Mouse (Mus musculus) natural killer cell, adult 2 months (primary cell): ENCODE data around the gene Cyp1b1.

Experiments used
- DNase-seq, 2 experiments: peaks; one replicate each; pipeline ENCODE4 v3.0.0; 2022; ENCODE audit warnings: low spot score in 2 of 2

The Cyp1b1 gene

DNA sequence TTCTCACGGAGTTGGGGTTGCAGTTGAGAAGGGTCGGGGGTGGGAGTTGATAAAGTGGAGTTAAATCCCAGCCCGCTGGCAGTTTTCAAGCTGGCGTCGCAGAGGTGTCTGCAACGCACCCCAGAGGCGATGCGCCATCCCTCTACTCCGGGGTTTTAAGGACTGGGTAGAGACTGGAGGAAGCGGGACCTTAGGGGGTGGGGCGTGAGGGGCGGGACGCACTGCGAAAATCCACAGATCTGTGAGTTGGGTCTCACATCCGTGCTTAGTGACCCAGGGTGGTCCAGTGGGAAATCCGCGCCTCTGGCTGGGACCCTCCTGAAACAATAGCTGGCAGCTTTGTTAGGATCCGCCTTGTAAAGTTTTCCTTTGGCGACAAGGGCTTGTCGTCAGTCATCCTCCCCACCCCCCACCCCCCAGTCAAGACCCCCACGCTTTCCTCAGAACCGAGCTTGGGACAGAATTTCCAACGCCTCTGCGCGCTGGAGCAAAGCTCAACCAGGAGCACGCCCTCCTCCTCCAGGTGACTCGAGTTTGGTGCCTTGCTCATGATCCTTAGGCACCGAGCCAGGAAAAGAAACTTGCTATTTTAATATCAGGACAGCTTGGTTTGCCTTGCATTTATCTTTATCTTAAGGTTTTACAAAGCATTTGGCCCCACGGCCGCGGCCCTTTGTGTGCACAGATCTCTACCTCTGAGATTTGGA lies at the start of gene Cyp1b1:
Gene Cyp1b1, minus strand, starts transcription at position 131 of the 707 bp plus-strand sequence.
- DNase-seq, result no peak

DNA sequence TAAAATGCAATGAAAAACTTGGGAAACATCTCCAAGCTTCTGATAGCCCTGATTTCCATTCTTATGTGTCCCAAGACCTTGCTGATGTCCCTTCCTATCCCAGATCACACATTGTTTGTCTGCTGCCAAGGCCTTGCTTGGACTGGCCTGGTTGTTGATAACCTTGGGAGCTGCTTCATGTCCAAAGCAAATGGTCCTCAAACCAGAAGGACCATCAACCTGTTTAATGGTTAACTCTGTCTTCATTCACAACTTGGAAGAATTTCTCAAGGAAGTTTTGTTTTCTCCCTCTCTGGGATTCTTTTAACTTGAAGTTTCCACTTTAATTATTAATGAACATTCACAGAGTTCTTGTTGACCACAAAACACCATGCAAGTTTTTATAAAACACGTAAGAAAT lies 47.0 kb upstream of the Cyp1b1 start:
- no peak for DNase-seq

DNA sequence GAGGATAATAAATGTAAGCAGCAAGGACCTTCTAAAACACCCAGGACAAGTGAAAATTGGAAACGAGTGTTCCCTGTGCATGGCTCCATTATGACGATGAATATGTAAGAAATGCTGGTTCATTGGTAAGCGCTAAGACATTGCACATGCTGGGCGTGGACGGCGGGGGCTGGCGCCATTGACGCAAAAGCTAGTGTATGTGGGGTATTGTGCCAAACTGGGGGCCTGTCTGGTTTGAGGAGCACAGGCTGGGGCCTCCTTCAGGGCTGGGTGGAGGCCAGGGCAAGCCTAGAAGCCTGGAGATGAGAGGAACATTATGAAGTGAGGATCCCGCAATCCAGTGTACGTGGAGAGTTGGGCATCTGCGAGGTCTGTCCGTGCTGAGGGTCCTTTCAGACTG lies 39.0 kb upstream of the Cyp1b1 start:
- no peak for DNase-seq

DNA sequence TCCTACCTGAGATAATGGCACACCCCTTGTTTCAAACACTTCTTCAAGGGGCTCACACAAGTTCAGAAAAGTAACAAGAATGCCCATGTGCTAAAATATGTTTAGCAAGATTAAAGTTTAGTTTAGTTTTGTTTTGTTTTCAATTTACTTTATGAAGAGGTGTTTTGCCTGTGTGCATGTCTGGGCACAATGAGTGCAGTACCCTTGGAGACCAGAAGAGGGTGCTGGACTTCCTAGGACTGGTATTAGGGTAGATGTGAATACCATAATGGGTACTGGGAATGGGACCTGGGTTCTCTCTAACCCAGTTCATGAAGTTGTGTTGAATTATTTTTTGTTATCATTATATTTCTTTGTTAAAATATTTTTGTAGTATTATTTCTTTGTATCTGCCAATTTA lies 38.0 kb upstream of the Cyp1b1 start:
- no peak for DNase-seq

DNA sequence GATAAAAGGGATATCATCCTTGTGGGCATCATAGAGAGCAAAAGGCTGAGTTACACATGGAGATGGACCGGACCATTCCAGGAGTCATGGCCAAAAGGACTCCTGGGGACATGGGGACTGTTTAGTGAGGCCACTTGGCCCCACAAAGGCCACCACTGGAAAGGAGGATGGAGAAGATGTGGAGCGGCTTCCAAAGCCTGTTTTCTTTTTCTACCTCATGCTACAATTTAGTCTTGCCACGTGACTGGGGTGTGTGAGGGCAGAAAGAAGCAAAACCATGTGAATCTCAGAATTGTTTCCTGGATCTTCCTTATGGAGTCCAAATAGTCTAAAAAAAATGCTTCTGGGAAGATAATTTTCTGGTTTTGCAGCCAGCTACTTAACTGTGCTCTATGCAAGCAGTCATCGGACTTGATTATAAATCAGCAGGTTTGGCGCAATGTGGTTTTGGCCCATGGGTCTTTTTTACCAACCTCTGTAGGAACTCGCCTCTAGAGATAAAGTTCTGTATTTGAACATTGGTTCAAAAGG lies 36.9 kb upstream of the Cyp1b1 start:
- no peak for DNase-seq

DNA sequence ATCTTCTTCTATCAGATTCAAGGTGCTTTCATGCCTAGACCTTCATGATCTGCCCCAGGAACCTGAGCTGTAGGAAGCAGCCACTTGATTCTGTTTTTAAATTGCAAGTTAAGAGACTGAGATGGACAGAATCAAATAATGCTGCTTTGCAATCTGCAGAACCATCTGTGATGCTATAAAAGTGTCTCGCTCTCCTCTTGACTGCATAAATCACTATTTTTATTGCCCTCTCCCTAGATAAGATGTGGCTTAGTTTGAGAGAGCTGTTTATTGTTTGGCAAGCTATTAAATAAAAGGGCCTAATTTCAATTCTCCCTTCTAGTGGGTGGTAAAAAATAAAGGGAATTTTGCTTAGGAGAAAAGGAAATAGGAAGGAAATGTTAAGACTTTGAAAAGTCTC lies 34.8 kb upstream of the Cyp1b1 start:
- no peak for DNase-seq

DNA sequence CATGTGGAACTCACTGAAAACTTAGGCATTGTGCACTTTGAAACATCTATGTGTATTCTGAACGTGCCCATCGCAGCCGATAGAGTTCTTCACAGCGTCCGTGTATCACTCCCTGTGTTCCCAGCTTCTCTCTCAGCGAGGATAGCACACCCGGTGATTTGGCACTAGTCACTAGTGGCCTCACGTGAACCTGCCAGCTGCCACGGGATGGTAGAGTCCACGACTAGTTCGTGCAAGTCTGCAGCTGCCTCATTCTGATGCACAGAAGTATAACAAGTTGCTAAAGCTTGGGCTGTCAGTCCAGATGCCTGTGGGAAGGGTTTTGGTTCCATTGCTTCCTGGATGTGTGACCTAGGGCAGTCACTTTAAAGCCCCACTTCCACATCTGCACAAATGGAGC lies 32.1 kb upstream of the Cyp1b1 start:
- no peak for DNase-seq

DNA sequence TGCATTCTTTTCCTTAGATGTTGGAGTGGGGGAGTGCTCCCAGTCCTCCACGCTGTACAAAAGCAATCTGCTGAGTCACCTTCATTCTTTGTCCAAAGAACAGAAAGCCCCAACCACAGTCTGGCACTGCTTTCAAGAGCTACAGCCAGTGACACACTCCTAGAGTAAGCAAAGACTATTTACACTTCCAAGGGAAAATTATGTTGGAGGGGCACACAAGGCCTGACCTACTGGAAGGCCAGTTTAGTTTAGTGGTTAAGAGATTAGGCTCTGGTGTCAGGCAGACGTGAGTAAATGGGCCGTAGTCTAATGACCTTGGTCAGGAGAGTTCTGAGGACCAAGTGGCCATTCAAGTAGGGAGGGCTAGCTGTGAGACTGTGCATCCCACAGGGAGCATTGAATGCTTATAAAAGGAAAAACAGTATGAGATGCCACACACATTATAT lies 31.3 kb upstream of the Cyp1b1 start:
- no peak for DNase-seq

DNA sequence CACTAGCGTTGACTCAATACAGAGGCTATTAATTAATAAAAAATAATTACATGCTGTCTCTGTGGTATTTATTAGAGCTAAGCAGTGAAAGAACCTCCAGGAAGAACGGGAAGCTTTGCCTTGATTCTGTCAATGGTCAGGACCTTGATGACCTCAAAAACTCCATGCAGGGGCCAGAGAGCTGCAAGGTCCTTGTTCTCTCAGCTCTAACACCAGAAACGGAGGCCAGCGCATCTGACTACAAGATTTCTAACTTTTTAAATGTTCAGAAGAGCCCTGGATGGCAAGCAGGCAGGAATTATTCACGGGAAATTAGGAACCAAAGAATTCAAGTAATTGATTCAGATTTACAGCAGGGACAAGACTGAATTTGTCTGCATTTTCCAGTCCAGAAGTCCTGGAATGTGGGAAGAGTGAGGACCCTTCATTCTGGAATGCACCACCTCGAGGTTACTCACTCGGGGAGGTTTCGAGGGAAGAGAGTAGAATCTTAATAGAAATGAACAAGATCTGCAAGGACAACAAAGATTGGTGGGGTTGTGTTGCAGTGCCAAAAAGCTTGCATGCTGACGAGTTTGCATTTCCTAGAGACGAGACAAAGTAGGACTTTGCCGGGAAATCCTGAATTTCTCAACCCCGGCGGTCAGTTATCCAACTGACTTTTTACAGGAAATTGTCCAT lies 30.3 kb upstream of the Cyp1b1 start:
- DNase-seq, result no peak

DNA sequence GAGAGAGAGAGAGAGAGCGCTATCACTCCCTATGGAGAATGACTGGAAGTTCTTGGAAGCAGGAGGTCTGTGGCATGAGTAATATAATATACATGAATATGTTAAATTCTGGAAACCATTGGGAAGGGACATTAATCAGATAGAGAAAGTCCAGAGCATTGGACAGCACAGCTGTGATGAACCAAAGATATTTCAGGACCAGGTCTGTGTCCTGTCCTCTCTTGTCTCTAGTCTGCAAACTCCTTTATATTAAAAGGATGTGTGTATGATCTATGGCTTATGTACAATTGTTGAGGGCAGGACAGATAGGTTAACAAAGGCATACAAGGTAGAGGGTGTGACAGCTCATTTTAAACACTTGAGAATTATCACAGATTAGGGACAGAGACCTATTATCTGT lies 28.6 kb upstream of the Cyp1b1 start:
- DNase-seq, result no peak

DNA sequence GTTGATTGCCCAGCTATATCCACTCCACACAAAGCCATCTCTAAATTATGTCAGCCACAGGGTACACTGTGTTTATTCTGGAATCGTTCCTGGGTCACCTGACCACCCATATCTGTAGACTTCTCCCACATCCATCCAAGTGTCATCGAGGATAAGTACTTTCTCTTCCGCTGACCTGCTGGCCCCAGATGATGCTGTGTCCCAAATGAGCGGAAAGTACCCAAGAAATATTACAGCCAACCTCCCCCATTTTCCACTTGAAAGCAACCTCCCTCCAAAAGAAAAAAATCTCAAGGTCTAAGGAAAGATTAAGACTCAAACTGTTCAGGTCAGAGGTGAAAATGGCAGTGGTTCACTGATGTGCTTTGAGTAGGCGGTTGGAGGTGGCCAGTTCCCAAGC lies 27.8 kb upstream of the Cyp1b1 start:
- DNase-seq, result no peak

DNA sequence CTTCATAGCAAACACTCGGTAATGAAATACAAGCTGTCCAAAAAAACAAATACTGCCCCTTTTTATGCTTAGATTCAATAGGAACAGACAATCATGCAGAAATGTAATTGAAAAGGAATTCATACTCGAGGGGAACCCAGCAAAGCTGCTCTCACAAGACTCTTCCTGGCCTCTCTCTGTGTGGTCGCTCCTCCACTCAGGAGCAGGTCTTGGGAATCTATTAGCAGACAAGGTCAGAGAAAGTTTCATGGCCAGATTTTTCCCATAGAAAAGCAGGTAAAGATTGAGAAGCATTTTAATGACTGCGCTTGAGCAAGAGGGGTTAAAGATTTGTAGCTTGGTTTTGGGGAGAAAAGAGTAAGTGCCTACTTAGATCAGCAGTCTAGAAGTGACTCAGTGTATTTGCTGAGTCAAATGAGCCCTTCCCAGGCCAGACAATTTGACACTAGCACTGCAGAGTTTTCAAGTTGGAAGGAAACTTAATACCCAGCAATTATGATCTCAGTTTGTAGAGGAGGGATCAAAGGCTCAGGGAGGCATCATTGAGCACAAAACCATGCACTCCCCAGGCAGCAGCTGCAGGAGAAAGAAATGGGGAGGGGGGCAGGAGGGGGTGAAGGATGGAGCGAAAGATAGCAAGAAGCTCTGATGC lies 24.1 kb upstream of the Cyp1b1 start:
- no peak for DNase-seq

DNA sequence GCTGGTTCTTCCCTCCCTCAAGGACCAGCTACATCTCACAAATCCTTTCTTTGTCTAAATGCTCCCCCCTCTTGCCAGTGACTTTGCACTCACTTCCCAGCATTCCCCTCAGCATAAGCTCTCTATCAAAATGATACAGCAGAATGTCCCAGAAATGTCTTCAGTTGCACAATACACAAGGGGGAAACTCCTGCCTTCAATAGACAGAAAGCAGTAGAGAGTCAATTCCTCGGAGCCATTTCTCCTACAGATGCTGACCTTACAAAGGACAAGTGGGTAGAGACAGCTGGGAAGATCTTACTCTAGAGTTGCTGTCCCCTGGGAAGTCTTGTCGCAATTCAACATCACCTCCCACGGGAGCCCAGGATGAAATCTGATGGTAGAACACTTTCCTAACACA lies 22.7 kb upstream of the Cyp1b1 start:
- DNase-seq, result no peak

DNA sequence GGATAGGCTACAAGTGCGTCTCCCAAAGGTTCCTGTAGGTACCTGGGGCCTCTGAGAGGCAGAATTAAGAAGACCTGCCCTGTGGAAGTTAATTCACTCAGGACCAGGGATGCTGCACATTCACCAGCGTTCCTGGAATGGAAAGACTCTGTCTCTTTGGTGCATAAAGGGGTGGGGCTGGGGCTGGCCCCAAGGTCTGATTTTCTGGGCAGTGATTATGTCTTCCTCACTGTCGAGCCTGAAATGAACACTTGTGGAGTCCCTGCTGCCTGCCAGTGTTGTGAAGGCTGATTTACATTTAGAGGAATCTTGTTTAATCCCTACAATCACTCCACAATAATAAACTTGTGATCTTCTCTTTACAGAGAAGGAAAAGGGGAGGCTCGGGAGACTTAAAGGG lies 18.2 kb upstream of the Cyp1b1 start:
- no peak for DNase-seq

DNA sequence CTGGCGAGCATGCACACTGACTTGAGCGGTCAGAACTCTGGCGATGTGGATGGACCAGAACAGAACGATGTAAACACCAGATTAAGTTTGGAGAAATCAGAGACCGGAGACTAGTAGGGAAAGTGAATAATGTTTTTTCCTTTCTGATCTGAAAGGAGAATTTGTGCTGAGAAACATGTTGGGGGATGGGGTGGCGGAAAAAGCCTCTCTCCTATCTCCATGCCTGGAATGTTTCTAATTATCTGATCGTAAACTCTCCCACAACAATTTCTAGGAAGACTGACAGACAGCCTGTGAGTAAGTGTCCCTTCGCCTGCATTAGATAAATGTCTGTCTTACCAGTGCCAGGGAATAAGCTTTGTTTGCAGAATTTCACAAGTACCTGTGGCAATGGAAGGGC lies 16.1 kb upstream of the Cyp1b1 start:
- DNase-seq, result no peak

DNA sequence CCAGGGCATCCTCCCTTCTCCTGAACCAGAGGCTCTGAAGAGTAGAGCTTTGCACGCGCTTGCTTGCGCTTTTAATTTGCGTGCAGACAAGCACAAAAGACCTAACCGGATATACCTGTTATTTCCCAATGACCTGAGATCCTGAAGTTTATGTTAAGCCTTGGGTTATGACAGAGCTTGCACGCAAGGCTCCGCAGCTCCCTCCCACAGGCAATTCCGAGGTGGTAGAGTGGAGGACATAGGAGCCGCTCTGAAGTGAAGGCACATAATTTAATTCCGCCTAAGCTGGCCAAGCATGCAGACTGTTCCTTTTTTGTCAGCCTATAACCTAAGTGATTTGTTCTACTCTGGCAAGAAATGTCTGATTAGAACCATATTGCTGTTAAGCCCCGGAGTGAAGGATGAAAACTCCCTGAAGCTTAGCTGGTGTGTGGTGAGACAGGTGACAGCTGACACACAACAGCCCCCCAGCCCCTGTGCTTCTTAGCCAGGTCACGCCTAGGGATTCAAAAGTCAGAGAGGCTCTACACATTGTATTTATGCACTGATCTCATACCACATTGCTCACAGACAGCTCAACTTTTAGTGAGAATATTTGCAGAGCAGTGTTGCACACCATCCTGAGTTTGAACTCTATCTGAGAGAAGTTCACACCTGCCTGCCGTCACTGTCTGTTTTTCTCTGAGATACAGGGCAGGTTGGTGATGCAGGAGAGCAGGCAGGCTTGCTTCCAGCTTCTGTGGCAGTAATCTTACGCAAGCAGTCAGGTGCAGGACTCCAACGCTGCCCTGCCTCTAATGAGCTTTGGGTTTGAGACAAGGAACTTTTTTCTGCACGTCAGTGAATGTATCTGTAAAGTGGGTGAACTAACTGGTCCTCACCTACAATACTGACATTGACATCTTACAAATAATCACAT lies 14.0 kb upstream of the Cyp1b1 start:
- no peak for DNase-seq

DNA sequence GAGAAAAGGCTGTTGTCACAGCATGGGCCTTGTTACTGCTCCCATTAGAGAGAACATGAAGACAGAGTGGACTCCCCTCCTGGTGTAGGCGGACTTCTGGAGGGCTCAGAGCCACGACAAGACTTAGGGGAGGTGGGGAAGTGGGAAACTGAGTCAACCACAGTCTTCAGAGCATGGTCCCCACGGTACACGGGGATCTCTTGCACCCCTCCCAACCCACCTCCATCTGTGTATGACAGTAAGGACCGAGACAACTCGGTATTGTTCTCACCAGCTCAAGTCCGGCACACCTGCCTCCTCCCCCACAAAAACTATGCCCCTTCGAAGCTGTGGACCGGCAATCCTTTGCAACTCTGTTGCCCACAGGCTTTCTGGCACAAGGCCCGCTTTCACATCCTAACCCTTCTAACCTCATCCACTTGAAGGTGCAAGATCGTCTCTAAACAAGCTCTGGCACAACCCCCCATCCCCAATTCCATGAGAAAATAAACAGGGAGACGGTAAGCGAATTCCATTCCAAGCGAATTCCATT lies 13.3 kb upstream of the Cyp1b1 start:
- no peak for DNase-seq

DNA sequence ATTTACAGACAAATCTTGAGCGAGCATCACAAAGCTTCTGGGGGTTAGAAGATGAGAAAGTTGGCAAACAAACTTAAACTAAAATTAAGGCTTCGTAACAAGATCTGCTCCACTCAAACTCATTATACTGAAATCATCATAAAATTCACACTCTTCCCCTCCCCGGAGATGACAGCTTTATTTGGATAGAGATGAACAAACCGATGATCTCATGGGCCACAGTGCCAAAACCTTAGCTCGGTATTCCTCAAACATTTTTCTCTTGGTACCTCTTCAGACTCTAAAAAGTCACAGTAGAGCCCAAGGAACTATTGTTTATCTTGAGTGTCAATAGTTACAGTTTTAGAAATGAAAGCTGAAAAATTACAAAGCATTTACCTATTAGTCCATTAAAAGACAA lies 11.8 kb upstream of the Cyp1b1 start:
- no peak for DNase-seq

DNA sequence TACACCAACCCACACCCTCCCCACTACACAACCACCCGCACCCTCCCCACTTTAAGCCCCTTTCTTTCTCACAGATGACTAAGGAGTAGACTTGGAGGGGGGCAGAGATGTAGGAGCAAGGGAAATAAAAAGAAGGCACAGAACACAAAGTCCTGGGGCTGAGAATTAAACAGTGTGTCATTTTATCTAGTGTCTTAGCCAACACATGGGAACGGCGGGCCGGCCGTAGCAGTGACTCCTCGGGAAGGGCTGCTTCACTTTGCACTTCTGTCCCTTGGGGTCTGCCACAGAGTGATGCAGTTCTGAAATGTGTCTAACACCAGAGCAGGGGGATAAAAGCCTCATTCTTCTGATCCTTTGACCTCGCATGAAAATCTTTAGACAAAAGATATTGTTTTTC lies 5.8 kb upstream of the Cyp1b1 start:
- DNase-seq, result no peak

DNA sequence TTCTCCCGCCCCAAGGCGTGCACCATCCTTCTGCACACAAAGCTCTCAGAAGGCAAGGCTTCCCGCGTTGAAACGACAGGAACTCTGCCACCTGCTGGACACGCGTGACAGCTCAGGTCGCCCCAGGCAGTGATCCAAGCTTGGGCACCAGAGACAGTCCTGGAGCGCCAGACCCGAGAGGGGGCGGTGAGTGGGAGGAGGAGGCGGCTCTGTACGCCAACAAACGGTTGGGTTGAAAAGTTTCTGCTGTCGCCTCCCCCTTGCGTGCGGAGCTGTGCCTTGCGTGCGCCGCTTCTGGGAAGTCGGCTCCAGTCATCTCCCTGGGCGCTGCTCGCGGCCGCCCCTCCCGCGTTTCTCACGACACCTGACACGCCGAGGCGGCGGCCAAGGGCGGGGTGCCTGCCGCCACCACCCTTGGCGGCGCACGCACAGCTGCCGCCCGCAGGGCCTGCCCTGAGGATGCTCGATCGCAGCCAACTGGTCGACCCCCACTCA lies 835 bp upstream of the Cyp1b1 start:
- peak; percentile 62 to 72 for DNase-seq

DNA sequence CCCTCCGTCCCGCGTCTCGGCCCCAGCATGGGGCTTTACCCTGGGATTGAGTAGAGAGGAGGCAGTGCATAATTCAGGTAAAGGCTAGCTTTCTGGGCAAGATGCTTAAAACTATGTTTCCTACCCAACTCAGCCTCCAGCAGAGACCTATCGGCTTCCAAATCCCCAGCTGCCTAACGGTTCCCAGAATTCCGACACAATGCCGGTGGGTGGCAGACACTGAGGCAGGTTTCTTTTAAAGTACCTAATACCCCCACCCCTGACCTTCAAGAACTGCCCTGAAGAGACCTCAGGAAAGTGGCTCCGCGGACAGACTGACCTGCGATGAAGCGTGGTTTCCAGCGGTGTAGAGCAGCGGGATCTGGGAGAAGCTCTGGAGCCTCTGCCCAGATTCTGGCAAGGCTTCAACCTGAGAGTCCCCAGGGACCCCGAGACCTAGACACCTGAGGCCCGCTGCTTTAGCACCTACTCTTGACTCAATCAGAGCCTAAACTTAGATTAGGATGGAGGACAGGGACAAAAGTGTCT lies 429 bp downstream of the Cyp1b1 start:
- DNase-seq, result no peak
